Mouse (Mus musculus) heart, embryonic 14.5 days (tissue): ENCODE data around the gene Zfp687. TPM values are rescaled to one million over a fixed set of nuclear protein-coding genes. Genes with fewer than 3 reads are reported as not detected.
A peak's percentile ranks its signal among the peaks of the same experiment; 100 is the strongest.

Experiments
- ATAC-seq: fragments of 200-750 bp; cut with Nextera tagmentation; 2 replicates; pipeline ENCODE4 v1.8.0; 2017; ENCODE audit warnings: low read depth, moderate TSS enrichment; ENCODE audit not compliant: insufficient number of reproducible peaks, insufficient read depth, low FRiP score
- H3K27ac ChIP-seq, 2 experiments: fragments of 200-500 bp in 1 of 2; fragments of 300-500 bp in 1 of 2; sonication (generic) in 1 of 2; replicated peaks in 1 of 2; 2 replicates each; pipeline ENCODE4 v1.5.1; 2012 to 2014; ENCODE audit warnings: low read depth in 2 of 2, low read length in 2 of 2, control low read depth in 1 of 2, mild to moderate bottlenecking in 1 of 2, mixed read lengths in 1 of 2; ENCODE audit not compliant: control insufficient read depth in 1 of 2, insufficient read depth in 1 of 2
- H3K27me3 ChIP-seq: fragments of 300-500 bp; sonication (generic); 2 replicates; pipeline ENCODE4 v1.6.1; 2014; ENCODE audit warnings: mild to moderate bottlenecking, low read length, control low read depth; ENCODE audit not compliant: control insufficient read depth, insufficient read depth
- H3K36me3 ChIP-seq: fragments of 300-500 bp; sonication (generic); 2 replicates; pipeline ENCODE4 v1.6.1; 2014; ENCODE audit warnings: mild to moderate bottlenecking, control low read depth, low read length, mixed read lengths; ENCODE audit not compliant: control insufficient read depth, insufficient read depth
- H3K4me1 ChIP-seq, 2 experiments: fragments of 200-500 bp in 1 of 2; fragments of 300-500 bp in 1 of 2; sonication (generic) in 1 of 2; 2 replicates each; pipeline ENCODE4 v1.6.1; 2012 to 2014; ENCODE audit warnings: low read length in 2 of 2, control low read depth in 1 of 2, mixed read lengths in 1 of 2; ENCODE audit not compliant: control insufficient read depth in 2 of 2, insufficient read depth in 2 of 2
- H3K4me2 ChIP-seq: fragments of 300-500 bp; sonication (generic); 2 replicates; pipeline ENCODE4 v1.6.1; 2014; ENCODE audit warnings: mild to moderate bottlenecking, low read length
- H3K4me3 ChIP-seq, 2 experiments: fragments of 200-500 bp in 1 of 2; fragments of 300-500 bp in 1 of 2; sonication (generic) in 1 of 2; 2 replicates each; pipeline ENCODE4 v1.5.1; 2012 to 2014; ENCODE audit warnings: low read length in 2 of 2, mild to moderate bottlenecking in 2 of 2, control low read depth in 1 of 2, low read depth in 1 of 2, moderate library complexity in 1 of 2; ENCODE audit not compliant: control insufficient read depth in 1 of 2, insufficient read depth in 1 of 2
- H3K9ac ChIP-seq: fragments of 300-500 bp; sonication (generic); 2 replicates; pipeline ENCODE4 v1.6.1; 2014; ENCODE audit warnings: mild to moderate bottlenecking, low read length
- H3K9me3 ChIP-seq: fragments of 300-500 bp; sonication (generic); 2 replicates; pipeline ENCODE4 v1.6.1; 2016; ENCODE audit warnings: low read length, control low read depth; ENCODE audit not compliant: control insufficient read depth
- WGBS: fragments of 180-500 bp; shearing (Covaris S2); extraction: QIAGEN DNeasy Blood & Tissue Kit; methylation state at CpG from one replicate; pipeline ENCODE4 v1.1.7; 2014; 5-methylcytosine and 5-hydroxymethylcytosine counted together
- polyA plus RNA-seq: library from polyadenylated mRNA; unstranded; fragments of >200 nt; fragmentation: Nextera tagmentation; extraction: Ambion mirVana; gene quantifications from 2 replicates; pipeline ENCODE4 v1.2.1, GENCODE M21; 2014

Zfp687 gene
- 13.5 and 16.9 TPM in 2 replicates for polyA plus RNA-seq

GRCm38 (mm10) chr3:95015337-95015872 lies at the start of gene Zfp687:
Zfp687 (minus strand) TSS chr3:95015448.
- H3K4me3 ChIP-seq = peak within 1 kb of the TSS; percentile 83 to 88
- peaks cover 3 to 20% of the 10 kb centered on the region in 2 experiments; a peak in 3 of 4 replicates for H3K4me1 ChIP-seq
- H3K9me3 ChIP-seq = no peaks in the 10 kb centered on the region
- peak; percentile 99 for ATAC-seq
- H3K4me2 ChIP-seq = peak within 1 kb of the TSS; percentile 93
- under 1% methylated on average over 37 of the region's 37 CpGs for WGBS
- peaks cover 20% of the 10 kb centered on the region for H3K36me3 ChIP-seq
- H3K27me3 ChIP-seq = no peaks in the 10 kb centered on the region
- peak within 1 kb of the TSS; percentile 87 for H3K9ac ChIP-seq
- H3K27ac ChIP-seq = peak within 1 kb of the TSS; percentile 98 to 99

DNA sequence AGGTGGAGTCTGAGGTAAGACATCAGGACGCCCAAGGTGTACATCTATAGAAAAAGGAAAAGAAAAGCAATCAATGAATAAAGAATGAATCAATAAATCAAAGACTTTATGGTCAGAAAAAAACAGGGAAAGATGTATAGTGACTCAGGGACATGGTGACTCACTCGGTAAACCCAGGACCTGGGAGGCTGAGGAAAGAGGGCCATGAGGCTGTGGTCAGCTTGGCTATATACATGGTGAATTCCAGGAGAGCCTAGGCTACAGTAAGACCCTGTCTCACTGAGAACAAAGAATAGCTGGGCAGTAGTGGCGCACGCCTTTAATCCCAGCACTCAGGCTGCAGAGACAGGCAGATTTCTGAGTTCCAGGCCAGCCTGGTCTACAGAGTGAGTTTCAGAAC lies 48.5 kb upstream of the Zfp687 start:
- Histone ChIP-seq H3K36me3 (peaks cover 99% of the 10 kb centered on the region), H3K27ac (no peak overlapping the region), H3K9ac (no peak overlapping the region), H3K27me3 (no peaks in the 10 kb centered on the region), H3K4me3 (no peak overlapping the region), H3K9me3 (no peaks in the 10 kb centered on the region), H3K4me1 (no peaks in the 10 kb centered on the region; a peak in 1 of 4 replicates), H3K4me2 (no peak overlapping the region)
- no peak for ATAC-seq
- WGBS = 83% methylated on average over 4 of the region's 4 CpGs

DNA sequence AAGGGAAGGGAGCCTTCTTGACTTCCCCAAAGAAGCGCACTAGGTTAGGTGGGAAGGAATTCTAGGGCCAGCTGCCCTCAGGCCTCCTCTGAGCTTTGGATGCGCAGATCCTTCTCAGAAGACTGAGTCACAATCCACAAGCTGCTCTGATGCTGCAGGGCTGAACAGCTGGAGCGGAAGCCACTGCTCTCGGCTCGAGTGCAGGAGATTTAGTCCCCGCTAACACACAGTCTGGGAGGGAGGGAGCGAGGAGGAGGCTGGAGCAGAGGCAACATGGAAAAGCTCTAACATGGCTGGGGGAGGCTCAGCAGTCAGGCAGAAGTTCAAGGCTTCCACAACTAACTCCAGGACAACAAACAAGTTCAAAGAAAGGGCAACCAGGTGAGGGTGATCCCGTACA lies 42.8 kb upstream of the Zfp687 start:
- Histone ChIP-seq H3K4me2 (no peak overlapping the region), H3K27me3 (no peaks in the 10 kb centered on the region), H3K4me1 (peaks cover 16 to 33% of the 10 kb centered on the region in 2 experiments), H3K27ac (no peak overlapping the region), H3K4me3 (no peak overlapping the region), H3K36me3 (peaks cover 59% of the 10 kb centered on the region), H3K9me3 (no peaks in the 10 kb centered on the region), H3K9ac (no peak overlapping the region)
- ATAC-seq = no peak
- 79% methylated on average over 8 of the region's 8 CpGs for WGBS

DNA sequence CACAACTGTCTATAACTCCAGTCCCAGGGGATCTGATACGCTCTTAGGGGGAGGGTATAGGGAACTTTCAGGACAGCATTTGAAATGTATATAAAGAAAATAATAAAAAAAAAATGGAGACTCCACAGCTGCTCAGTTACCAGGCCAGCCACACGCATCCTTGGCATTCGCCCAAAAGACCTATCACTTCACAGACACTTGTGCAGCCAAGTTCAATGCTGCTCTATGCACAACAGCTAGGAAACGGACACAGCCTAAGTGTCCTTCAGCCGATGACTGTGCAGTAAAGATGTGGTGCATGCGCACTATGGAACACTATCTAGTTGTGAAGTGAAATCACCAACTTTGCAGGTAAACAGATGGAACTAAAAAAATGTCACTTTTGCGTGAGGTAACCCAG lies 41.0 kb upstream of the Zfp687 start:
- no peak for ATAC-seq
- H3K9me3 ChIP-seq = no peaks in the 10 kb centered on the region
- peak overlapping the region; percentile 44 to 87; a peak in 3 of 4 replicates for H3K27ac ChIP-seq
- H3K27me3 ChIP-seq = no peaks in the 10 kb centered on the region
- H3K4me1 ChIP-seq = peaks cover 16 to 33% of the 10 kb centered on the region in 2 experiments
- WGBS = 56% methylated on average over 7 of the region's 7 CpGs
- H3K36me3 ChIP-seq = peaks cover 41% of the 10 kb centered on the region
- no peak overlapping the region for H3K4me3 ChIP-seq
- no peak overlapping the region; the same call in 1 of the 2 replicates for H3K9ac ChIP-seq
- no peak overlapping the region for H3K4me2 ChIP-seq

GRCm38 (mm10) chr3:95054481-95055260 lies 39.4 kb upstream of the Zfp687 start:
- Histone ChIP-seq H3K4me3 (no peak overlapping the region), H3K27ac (peak overlapping the region; percentile 74 to 87), H3K4me2 (peak overlapping the region; percentile 39), H3K9me3 (no peaks in the 10 kb centered on the region), H3K4me1 (peaks cover 16 to 33% of the 10 kb centered on the region in 2 experiments), H3K9ac (peak overlapping the region; percentile 27; the same call in 1 of the 2 replicates), H3K36me3 (peaks cover 25% of the 10 kb centered on the region), H3K27me3 (no peaks in the 10 kb centered on the region)
- peak; percentile 68 for ATAC-seq
- WGBS = 3% methylated on average over 10 of the region's 10 CpGs

- ATAC-seq = no peak
- no peaks in the 10 kb centered on the region for H3K9me3 ChIP-seq
- 34% methylated on average over 3 of the region's 3 CpGs for WGBS
- H3K27ac ChIP-seq = 0 out of 4 replicates have a peak overlapping the region, but pooled peaks of 1 of the 2 experiments have one; percentile 44
- no peak overlapping the region for H3K4me3 ChIP-seq
- no peak overlapping the region for H3K4me2 ChIP-seq
- peaks cover 16 to 33% of the 10 kb centered on the region in 2 experiments for H3K4me1 ChIP-seq
- peaks cover 16% of the 10 kb centered on the region for H3K36me3 ChIP-seq
- no peak overlapping the region for H3K9ac ChIP-seq
- H3K27me3 ChIP-seq = no peaks in the 10 kb centered on the region
Measured at GRCm38 (mm10) chr3:95053701-95054100, 38.5 kb upstream of the Zfp687 start.

DNA sequence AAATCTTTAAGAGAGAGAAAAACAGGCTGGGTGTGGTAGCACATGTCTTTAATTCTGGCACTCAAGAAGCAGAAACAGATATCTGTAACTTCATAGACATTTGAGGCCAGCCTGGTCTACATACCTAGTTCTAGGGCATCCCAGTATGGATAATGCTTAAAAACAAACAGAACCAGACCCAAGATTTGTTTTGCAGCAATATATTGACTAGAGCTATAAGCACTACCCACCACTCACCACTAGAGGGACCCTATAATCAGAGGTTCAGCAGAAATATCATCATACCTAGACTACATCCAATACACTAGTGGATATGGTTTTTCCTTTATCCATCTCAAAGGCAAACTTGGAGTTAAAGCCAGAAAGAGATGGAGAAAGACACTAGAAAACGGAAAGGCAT lies 37.7 kb upstream of the Zfp687 start:
- H3K4me3 ChIP-seq = no peak overlapping the region
- no peak overlapping the region for H3K27ac ChIP-seq
- no peaks in the 10 kb centered on the region for H3K27me3 ChIP-seq
- no peak for ATAC-seq
- H3K9me3 ChIP-seq = no peaks in the 10 kb centered on the region
- H3K9ac ChIP-seq = no peak overlapping the region
- H3K4me1 ChIP-seq = peaks cover 16 to 33% of the 10 kb centered on the region in 2 experiments
- no peak overlapping the region for H3K4me2 ChIP-seq
- WGBS = 29% methylated on average over 1 of the region's 1 CpGs
- peaks cover 8% of the 10 kb centered on the region for H3K36me3 ChIP-seq
